Mouse (Mus musculus): Measurements from ENCODE around the gene Dgkq.

- TF ChIP-seq CTCF (conservative IDR thresholded peaks at IDR 0.05; ENCODE audit: low read length), result no peak
- TF ChIP-seq NANOG (IDR thresholded peaks at IDR 0.05; ENCODE audit: borderline replicate concordance, low read length), result no peak
- TF ChIP-seq POU5F1 (IDR thresholded peaks at IDR 0.05; ENCODE audit: borderline replicate concordance, low read length), result no peak
These were observed 15.0 kb downstream of the Dgkq start for GRCm38 (mm10) chr5:108654444-108654990.

Data from E14TG2a.4 (cell line).